Mouse (Mus musculus) large intestine, adult 2 months (tissue): ENCODE results near the gene Cacna2d2. TPM values are rescaled to one million over a fixed set of nuclear protein-coding genes. Genes with fewer than 3 reads are reported as not detected.
A peak's percentile ranks its signal among the peaks of the same experiment; 100 is the strongest.

Experiments used
- DNase-seq: peaks from one replicate; pipeline ENCODE4 v3.0.0-alpha.2; 2012; ENCODE audit warnings: low read depth, low spot score
- WGBS: fragments of 180-500 bp; shearing (Covaris S2); methylation state at CpG from one replicate; pipeline ENCODE4 v1.1.7; 2018; 5-methylcytosine and 5-hydroxymethylcytosine counted together
- polyA plus RNA-seq: library from polyadenylated mRNA; depleted of rRNA; stranded (reverse); fragments of >200 nt; gene quantifications from 2 replicates; pipeline ENCODE4 v1.2.3, GENCODE M21; 2012

The Cacna2d2 gene
- polyA plus RNA-seq, 1 experiment = 2.2 TPM

DNA sequence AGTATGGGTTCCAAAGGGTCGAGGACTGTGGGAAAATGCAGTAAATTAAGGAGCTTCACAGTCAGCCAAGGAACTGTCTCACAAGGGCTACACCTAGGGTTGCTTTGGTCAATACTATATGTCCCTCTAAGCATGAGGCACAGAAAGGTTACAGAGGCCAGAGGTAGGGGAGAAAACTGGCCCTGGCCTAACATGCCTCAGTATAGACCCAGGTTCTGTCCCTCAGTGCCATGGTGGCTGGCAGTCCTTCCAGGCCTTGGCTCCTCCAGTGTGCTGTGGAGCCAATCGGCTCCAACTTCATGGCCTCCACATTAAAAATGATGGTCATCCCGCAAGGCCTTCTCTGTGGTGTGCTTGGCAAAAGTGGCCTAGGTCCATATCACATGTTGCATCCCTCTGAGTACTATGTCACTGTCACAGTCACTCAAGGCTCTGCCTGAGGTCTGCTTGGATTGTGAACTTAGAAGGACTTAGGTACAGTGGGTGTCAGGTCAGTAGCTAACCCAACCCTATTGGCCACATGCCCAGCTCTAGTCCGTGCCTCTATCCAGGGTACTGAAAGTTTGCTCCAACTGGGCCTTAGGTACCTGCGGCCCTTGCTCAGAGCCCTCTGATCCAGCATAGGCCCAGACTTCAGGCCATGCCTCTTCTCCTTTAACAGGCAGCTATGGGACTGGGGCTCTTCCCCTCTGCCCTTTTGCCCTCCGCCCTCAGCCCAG is 87.3 kb downstream of the Cacna2d2 start:
- DNase-seq = no peak
- 60% methylated on average over 6 of the region's 6 CpGs for WGBS

DNA sequence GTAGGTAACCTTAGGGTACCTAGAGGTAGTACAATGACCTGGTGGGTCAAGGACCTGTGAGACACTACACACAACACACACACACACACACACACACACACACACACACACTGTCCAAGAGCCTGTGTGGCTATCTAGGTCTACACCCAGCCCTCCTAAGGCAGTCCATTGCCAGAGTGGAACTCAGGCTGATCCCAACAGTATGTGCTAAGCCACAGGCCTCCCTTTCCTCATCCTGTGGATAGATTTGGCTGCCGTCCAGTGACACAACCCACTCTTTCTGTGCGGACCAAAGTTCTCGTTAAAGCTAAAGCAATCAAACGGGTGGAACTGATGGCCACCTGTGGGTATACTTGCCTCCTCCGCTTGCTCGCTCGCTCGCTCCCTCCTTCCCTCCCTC is 90.7 kb downstream of the Cacna2d2 start:
- DNase-seq = no peak
- 30% methylated on average over 8 of the region's 8 CpGs for WGBS

DNA sequence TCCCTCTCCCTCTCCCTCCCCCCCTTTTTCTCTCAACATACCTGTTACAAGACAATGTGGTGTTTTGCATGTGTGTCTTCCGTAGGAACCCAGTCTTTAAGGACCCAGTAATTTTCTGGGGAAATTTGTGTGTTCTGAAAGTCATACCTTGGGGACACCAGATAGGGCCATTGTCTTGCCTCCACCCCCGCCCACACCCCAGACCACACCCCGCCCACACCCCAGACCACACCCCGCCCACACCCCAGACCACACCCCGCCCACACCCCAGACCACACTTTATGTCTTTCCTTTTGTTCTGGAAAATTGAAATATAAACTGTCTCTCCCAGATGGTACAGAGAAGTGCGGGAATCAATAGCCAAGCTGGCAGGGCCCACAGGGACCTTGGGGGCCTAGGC is 91.2 kb downstream of the Cacna2d2 start:
- no peak for DNase-seq
- 40% methylated on average over 6 of the region's 6 CpGs for WGBS

DNA sequence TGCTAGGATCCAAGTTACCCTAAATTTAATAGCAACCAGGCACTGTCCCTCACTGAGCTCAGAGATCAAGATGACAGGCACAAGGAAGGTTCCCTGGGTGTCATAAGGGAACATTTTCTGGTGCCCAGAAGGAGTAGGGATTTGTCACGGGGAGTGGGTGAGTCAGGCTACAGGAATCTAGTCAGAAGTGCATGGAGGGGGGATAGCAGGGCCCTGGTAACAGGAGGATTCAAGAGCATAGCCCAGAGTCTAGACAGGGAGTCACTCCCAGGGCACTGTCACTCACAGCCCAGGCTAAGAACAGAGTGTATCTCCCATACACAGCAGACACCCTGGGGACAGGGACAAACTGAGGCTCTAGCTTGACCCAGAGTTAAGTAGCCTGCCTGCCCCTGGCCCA is 94.1 kb downstream of the Cacna2d2 start:
- 24% methylated on average over 1 of the region's 1 CpGs for WGBS
- DNase-seq = no peak

DNA sequence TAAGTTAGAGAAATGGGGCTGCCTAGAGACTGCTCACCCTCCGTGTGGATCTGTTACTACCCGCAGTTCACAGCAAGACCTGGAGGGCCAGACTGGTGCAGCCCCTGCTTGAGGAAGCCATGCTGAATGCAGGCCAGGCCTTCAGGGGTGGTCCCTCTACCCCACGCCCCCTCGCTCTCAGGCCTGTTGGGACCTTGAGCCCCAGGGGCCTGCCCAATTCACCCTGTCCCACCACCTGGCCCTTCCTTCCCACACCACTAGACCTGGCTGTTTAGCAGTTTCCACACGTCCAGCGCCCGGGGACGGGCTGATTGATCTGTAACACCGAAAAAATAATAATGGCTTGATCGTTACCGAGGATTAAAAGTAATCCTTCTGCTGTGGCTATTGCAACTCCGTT is 94.8 kb downstream of the Cacna2d2 start:
- DNase-seq = no peak
- 84% methylated on average over 12 of the region's 12 CpGs for WGBS

DNA sequence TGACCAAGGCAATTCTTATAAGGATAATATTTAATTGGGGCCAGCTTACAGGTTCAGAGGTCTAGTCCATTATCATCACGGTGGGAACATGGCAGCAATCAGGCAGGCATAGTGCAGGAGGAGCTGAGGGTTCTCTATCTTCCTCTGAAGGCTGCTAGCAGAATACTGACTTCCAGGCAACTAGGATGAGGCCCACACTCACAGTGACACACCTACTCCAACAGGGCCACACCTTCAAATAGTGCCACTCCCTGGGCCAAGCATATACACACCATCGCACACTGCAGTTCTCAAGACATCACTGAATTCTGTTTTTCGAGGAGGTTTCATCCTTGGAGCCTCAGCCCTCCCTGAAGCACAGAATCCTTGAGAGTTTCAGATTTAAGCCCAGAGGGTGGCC is 96.9 kb downstream of the Cacna2d2 start:
- WGBS = 40% methylated on average over 3 of the region's 3 CpGs
- DNase-seq = no peak

DNA sequence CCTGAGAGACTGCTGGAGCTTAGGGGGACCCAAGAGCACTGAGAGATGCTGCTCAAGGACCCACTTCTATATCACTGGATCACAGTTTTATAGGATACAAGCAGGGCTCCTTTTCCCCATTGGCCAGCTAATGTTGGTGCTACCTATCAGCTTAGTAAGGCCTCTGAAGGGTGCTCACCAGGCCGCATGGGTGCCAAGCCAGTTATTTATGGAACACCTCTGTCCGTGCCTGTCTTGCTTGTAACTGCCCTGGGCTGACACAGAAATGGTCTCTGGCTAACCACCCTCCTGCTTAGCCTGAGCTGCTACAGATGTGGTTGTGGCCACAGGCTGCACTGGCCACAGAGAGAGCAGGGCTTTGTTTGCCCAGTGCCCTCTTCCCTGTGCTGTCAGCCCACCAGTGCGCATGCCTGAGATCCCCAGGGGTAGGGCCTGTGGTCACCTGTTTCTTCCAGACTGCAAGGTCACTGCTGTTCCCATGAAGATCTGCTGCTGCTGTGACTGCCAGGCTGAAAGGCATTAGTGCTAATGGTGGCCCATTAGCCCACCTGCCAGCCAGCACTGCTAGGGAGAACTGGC is 101.4 kb downstream of the Cacna2d2 start:
- no peak for DNase-seq
- 77% methylated on average over 3 of the region's 3 CpGs for WGBS

DNA sequence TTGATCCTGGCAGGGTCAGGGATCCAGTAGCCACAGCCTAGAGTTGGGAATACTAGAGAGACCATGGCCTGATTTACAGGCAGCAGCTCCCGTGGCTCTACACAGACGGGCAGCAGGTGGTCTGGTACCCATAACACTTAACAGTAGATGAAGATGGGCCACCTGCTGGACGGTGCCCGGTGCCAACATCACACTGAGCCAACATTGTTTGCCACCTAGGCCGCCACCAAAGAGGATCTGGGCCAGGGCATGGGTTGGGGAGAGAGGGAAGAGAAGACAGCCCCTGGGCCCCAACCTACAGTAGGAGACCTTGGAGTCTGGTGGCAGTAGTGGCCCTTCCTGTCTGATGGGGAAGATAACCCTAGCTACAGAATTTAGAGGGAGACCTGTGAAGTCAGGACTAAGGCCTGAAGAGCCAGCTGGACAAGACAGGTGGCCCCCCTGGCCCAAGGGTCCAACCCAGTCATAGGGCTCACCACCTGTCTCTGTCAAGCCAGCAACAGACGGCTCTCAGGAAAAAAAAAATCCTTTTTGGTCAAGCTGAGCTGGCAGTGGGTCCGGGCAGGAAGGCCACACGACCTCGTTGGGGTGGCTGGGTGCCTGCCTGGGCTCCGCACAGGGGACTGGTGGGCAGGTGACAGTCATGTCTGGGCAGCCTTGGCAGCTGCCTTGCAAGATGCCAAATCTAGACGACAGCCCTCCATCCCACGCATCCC is 102.9 kb downstream of the Cacna2d2 start:
- 86% methylated on average over 12 of the region's 12 CpGs for WGBS
- DNase-seq = no peak

DNA sequence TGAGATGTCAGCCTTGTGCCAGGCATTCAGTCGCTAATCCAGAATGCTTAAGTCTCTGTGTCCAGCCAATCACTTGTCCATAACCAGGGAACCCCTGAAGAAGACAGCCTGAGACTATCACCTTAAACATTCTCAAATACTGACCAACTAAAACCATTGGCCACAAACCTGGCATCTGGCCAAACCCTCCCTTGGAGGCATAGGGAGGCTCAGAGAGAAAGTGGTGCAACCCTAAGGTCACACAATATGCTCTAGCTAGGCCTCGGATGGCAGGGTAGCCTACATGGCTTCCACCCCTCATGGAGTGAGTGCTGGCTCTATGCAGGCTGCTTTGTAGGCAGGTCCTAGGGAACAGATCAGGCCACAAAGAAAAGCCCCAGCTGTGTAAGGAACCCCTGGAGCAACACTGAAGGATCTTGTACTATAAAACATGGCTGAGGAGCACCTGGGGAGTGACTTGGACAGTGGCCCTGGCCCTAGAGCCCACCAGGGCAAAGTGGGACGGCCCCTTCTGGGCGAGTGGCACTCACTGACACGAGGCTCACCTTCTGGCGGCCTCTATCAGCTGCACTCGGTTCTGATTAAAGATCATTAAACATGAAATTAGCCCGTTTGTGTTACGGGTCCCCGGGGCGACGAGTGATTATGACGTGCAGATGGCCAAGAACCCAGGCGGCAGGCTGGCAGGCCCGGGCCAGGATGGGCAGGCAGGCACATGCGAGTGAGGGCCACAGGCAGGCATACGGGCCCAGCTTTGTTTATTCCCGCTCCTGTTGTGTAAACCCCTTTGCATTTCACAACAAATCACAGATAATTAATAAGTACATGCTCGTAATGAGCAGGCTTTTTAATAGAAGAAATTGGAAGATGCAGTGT is 105.5 kb downstream of the Cacna2d2 start:
- WGBS = 78% methylated on average over 19 of the region's 19 CpGs
- DNase-seq = no peak

DNA sequence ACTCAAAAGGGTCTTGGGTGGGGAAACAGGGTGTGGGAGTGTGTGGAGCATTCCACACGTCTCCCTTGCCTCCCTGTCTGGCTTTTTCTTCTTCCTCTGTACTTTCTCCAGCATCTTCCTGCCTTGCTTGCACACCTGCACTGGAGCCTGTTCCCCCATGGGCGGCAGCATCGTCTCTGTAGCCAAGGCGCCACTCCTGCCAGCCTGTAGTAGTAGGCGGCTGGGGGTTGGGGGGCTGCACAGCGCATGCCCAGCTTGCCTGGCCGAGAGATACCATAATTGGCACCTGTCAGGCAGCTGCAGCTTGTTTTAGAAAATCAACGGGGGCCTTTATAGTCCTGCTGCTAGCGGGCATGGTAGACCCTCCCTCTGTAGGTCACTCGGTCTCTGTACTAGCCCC is 108.9 kb downstream of the Cacna2d2 start:
- WGBS = 37% methylated on average over 10 of the region's 10 CpGs
- DNase-seq = no peak

DNA sequence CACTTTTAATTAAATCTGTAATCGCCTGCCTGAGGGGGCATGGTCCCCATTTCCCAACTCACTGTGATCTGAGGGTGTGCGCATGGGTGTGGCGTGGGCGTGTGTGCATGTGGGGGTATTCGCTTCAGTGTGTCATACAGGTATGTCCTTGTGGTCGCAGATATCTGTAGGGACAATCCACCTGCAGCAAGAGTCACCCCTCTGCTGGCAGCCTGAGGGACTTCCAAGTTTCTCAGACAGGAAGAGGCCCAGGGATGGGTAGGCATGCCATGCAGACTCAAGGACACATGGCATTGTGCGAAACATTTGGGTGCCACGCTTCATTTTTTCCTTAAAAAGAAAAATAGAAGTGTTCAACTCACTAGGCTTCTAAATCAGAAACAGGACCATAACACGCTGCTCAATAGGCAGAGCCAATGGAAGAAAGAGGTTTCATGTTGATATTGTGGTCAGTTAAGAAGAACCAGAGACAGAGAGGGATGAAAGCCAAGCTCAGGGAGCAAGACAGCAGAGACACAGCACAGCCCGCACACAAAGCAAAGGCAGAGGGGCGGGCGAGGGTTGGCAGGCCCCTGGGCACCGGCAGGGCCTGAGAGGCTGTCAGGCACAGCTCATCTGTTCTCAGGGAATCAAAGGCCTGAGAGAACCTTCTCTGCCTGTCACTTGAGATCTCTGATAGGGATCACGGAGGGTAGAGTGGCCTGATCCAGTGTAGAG is 111.1 kb downstream of the Cacna2d2 start:
- 69% methylated on average over 14 of the region's 14 CpGs for WGBS
- no peak for DNase-seq

DNA sequence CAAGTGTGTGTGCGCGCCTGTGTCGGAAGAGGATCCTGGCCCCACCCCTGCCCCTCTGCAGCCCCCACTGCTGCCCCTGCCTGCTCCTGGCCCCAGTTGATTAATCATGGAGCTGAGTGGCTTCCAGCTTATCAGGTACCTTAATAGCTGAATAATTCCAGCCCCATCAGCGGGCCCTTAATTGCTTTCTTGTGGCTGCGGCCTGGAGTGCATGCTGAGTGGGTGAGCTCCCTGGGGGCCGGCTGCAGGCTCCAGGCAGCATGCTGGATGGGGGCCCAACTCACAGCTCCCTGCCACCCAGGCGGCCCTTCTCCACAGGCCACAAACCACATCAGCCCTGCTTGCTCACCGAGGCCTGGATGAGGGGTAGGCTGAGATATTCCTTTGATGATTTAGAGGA is 112.0 kb downstream of the Cacna2d2 start:
- WGBS = 78% methylated on average over 8 of the region's 8 CpGs

DNA sequence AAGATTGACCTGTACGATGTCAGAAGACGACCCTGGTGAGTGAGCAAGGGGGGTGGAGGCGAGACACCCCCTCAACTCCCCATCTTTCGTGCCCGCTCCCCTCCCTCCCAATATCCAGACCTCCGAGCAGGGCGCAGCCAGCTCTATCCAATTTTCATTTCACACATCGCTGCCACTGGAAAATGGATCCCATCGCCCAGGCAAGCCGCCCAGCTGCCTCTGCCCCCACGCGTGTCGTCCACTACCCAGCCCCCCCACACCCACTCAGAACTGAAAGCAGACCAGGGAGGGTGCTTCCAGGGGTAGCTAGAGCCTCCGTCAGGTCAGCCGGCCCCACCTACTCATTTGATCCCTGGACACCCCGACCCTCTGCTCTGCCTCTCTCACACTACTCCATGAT is 112.9 kb downstream of the Cacna2d2 start:
- 78% methylated on average over 16 of the region's 16 CpGs for WGBS
- no peak for DNase-seq

More for the DNA sequence above, 112.0 kb downstream of the Cacna2d2 start:
- DNase-seq = no peak

DNA sequence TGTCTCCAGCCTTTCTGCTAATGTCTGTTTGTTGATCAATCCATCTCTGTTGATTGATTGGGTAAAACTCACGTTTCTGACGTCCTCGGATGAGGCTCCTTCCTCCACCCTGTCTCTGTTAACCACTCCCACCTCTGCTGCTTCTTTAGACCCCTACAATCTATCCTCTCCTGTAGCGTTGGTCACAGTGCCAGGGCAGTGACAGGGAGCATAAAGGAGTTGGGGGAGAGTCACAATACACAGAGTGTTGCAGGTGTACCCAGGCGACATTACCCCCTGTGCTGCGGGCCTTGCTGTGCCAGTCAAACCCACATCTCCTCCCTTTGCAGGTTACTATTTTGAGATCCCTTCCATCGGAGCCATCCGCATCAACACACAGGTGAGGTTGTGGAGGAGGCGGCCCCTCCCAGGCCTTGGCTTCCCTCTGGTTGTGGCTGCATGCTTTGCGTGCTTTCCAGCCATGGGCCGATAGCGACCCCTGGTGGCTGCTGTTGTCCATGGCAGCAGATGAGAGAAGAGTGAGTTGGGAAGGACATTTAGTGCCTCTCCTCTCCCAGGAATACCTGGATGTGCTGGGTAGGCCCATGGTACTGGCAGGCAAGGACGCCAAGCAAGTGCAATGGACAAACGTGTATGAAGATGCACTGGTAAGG is 115.0 kb downstream of the Cacna2d2 start:
- WGBS = 20% methylated on average over 14 of the region's 14 CpGs

DNA sequence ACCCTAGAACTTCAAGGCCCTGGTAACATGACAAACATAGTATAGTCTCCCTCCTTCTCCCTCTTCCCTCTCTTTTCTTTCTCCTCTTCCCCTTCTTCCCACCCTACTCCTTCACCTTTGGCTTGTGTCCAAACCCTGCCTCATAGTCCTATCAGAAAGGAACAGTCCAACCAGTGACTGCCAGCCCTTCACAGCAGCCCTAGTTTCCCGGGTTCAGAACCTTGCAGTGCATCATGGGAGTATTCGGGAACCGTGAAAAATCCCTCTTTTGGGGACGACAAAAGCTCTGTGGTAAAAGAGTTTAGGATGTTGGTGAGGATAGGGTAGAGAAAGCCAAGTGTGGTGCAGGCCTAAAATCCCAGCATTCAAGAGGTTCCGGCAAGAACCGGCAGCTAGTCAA is 120.9 kb downstream of the Cacna2d2 start:
- 74% methylated on average over 6 of the region's 6 CpGs for WGBS
- DNase-seq = no peak

More for the DNA sequence above, 115.0 kb downstream of the Cacna2d2 start:
- peak; percentile 55 for DNase-seq

DNA sequence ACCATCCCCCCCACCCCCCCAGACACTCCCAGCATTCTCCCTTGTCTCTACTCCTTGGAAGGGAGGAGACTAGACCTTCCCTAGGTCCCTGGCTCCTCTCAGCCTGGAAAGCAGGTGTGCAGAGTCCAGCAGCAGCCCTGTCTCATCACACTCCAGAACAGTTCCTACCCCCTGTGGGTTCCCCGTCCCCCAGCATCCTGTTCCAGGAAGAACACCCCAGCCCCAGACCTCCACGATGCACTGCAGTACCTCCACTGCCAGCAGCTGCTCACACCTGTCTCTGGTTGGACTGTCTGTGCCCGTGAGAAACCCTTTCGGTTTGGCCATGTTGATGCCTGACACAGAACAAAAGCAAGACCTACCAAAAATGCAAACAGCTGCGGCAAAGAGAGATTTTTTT is 121.8 kb downstream of the Cacna2d2 start:
- DNase-seq = no peak
- WGBS = 51% methylated on average over 5 of the region's 5 CpGs

DNA sequence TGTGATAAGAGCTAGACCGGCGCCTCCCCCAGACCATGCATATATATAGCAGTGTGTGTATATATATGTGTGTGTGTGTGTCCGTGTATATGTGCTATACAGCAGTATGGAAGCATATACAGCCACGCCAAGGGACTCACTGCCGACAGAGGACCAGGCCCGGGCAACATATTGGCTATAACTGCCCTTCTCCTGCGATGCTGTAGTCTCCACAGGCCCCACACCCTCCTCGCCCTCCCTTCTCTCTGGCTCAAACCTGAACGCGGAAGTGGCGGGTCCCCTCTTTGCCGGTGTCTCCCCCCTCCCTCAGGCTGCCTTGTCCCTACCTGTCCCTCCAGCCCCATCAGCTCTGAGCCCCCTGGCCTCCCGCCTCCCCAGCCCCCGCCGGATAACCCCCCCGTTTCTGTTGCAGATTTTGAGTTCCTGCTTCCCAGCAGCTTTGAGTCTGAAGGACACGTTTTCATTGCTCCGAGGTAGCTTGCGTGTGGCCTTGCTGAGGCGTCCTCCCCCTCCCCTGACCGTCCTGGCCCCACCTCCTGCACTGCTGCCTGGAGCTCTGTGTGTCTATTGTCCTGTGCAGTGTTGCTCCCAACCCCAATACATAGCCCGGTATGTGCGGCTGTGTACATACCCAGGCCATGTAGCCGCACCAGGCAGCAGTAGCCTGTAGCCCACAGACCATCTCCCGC is 122.4 kb downstream of the Cacna2d2 start:
- 19% methylated on average over 25 of the region's 25 CpGs for whole genome bisulfite sequencing
- no peak for DNase-seq

DNA sequence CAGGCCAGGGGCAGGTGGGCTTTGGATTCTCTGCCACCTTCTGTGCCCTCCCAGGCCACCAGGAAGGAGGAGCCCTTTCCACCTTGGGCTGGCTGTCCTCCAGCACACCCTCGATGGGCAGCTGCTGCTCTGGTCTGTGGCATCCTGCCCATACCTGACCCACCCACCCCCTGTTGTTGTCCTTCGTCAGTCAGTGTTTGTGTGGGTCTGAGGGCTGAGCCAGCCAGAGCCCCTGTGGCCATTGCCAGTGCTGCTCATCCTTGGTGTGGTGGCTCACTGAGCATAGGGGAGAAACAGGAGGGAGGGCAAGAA is 122.9 kb downstream of the Cacna2d2 start:
- no peak for DNase-seq
- 21% methylated on average over 2 of the region's 2 CpGs for WGBS
